Mouse (Mus musculus): ENCODE results near the gene Atp8b4.

DNA sequence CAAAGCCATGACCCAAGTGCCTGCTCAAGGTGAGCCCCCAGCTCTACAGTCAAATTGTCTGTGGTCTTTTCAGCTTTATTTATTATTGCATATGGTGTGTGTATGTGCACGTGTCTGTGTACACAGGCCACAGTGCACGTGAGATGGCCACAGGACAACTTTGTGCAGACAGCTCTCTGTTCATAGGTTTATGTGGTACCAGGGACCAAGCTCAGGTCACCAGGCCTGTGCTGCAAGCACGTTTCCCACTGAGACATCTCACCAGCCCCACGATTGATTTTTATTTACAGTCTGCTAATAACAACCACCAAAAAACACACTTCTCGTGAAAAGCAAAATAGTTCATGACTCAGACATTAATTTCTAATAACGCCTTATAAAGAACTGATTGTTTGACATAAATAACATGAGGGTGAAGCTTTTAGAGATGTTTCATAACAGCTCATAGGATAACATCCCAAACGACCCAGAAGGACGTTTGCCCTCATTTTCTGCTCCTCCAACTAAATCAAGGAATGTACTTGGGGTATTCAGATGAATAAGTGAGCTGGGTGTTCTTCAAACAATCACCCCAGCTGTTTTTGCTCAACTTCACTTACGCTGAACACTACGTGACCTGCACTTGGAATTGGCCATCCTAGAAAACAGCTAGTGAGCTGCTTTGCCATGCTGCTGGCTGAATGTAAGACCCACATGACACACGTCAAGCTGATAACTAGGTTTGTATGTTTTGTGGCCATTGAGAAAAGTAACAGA lies 15.0 kb downstream of the Atp8b4 start:
- TF ChIP-seq POLR2A (IDR thresholded peaks at IDR 0.05; ENCODE audit: borderline replicate concordance, low read depth, low read length) = no peak
- TF ChIP-seq CTCF (IDR thresholded peaks at IDR 0.05; ENCODE audit: low read depth, low read length) = no peak

Measured in bone marrow macrophage, adult 2 months (primary cell).